Mouse (Mus musculus) spleen, adult 2 months (tissue): ENCODE measurements around the gene Gm42420. TPM values are rescaled to one million over a fixed set of nuclear protein-coding genes. Genes with fewer than 3 reads are reported as not detected.

Experiments
- DNase-seq, 2 experiments: peaks; one replicate each; pipeline versions ENCODE4 v3.0.0 to v3.0.0-alpha.2; 2012 to 2021; ENCODE audit warnings: low spot score in 2 of 2, low read depth in 1 of 2
- H3K27ac ChIP-seq: fragments of 200-500 bp; 2 replicates; pipeline ENCODE4 v1.5.1; 2012; ENCODE audit warnings: low read length, inconsistent platforms; ENCODE audit not compliant: insufficient read depth
- H3K27me3 ChIP-seq: fragments of 200-500 bp; 2 replicates; pipeline ENCODE4 v1.6.1; 2012; ENCODE audit warnings: mild to moderate bottlenecking, moderate library complexity, low read length, inconsistent platforms; ENCODE audit not compliant: control insufficient read depth, insufficient read depth
- H3K36me3 ChIP-seq: fragments of 200-500 bp; 2 replicates; pipeline ENCODE4 v1.6.1; 2012; ENCODE audit warnings: mild to moderate bottlenecking, low read length, inconsistent platforms; ENCODE audit not compliant: control insufficient read depth, insufficient read depth
- H3K4me1 ChIP-seq: fragments of 200-500 bp; 2 replicates; pipeline ENCODE4 v1.6.1; 2011; ENCODE audit warnings: inconsistent platforms; ENCODE audit not compliant: control insufficient read depth, insufficient read depth, insufficient read length
- H3K4me3 ChIP-seq: fragments of 200-500 bp; 2 replicates; pipeline ENCODE4 v1.5.1; 2011; ENCODE audit warnings: mild to moderate bottlenecking, inconsistent platforms; ENCODE audit not compliant: insufficient read depth, insufficient read length; ENCODE audit errors: extremely low read depth
- CTCF ChIP-seq: fragments of 200-500 bp; IDR thresholded peaks from 2 replicates; pipeline ENCODE4 v1.5.1; 2011; ENCODE audit warnings: mild to moderate bottlenecking, inconsistent platforms; ENCODE audit not compliant: insufficient read depth, insufficient read length, insufficient replicate concordance; ENCODE audit errors: extremely low read depth
- POLR2A ChIP-seq: fragments of 200-500 bp; IDR thresholded peaks from 2 replicates; pipeline ENCODE4 v1.6.1; 2011; ENCODE audit warnings: low read depth, low read length, inconsistent platforms
- WGBS: fragments of 180-500 bp; shearing (Covaris S2); methylation state at CpG from one replicate; pipeline ENCODE4 v1.1.7; 2018; 5-methylcytosine and 5-hydroxymethylcytosine counted together
- polyA plus RNA-seq: library from polyadenylated mRNA; depleted of rRNA; stranded (reverse); fragments of >200 nt; gene quantifications from 2 replicates; pipeline ENCODE4 v1.2.3, GENCODE M21; 2012; rRNA removed

Gm42420 gene
- polyA plus RNA-seq = 0.79 TPM in 1 of 2 replicates, not detected in the other

DNA sequence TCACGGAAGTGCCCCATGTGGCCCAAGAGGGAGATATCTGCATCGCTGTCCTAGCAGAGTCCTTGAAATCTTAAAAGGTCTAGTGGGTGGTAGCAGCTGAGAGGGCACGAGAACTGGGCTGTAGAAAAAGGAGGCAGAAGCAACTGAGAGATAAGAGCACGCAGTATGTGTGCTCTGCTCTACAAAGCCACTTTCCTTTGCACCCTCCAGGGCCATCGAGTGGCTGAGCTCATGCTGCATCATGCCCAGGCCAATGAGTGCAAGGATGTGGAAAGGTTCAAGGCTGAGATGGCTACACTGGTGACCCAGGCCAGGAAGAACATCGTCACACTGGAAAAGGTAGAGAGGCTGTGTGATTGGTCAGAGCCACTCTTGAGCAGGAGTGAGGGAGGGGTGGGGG is at the start of gene Gm42420:
Gene Gm42420, plus strand, starts transcription at position 237 of the 400 bp plus-strand sequence.
- TF ChIP-seq POLR2A = no peak
- TF ChIP-seq CTCF = no peak
- H3K27me3 ChIP-seq = no peaks in the 10 kb centered on the region
- H3K36me3 ChIP-seq = peaks cover 18% of the 10 kb centered on the region
- no peak within 1 kb of the TSS for H3K27ac ChIP-seq
- no peak for DNase-seq
- no peaks in the 10 kb centered on the region for H3K4me1 ChIP-seq
- WGBS = 95% methylated on average over 6 of the region's 6 CpGs
- no peak within 1 kb of the TSS for H3K4me3 ChIP-seq

DNA sequence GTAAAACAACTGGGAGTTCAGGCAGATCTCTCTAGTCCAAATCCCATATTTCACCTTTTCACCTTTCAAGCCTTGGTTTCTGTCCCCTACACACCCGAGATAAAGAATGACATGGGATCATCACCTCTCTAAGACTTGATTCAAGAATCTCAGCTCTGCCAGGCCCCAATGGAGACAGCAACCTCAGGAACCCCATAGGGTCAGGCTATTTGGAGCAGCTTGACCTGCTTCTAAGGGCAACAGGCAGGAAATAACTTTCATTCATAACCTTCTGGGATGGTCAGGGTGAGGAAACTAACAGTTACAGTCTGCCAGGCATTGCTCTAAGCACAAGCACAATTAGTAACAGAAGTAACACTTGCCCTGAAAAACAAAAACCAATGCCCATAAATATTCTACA is 48.9 kb upstream of the Gm42420 start:
- Histone ChIP-seq H3K36me3 (no peaks in the 10 kb centered on the region), H3K27ac (no peak overlapping the region), H3K27me3 (no peaks in the 10 kb centered on the region), H3K4me1 (no peaks in the 10 kb centered on the region; the same call in 1 of the 2 replicates), H3K4me3 (no peak overlapping the region)
- no peak for DNase-seq
- TF ChIP-seq CTCF (no peak), POLR2A (no peak)
- WGBS = 76% methylated on average over 1 of the region's 1 CpGs

DNA sequence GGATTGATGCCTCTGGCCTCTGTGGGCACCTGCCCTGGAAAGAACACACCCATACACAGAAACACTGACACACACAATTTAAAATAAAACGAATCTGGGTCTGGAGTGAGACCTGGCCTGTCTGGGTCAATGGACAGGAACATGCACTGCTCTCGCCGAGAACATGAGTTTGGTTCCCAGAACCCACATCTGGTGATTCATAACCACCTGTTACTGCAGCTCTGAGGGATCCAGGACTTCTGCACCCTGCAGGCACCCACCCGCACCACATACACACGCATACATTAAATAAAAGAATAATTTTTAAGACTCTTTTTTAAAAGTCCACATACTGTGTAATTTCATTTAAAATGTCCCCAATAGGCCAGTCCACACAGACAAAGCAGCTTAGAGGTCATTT is 48.3 kb upstream of the Gm42420 start:
- TF ChIP-seq POLR2A = no peak
- no peak for TF ChIP-seq CTCF
- H3K4me3 ChIP-seq = no peak overlapping the region
- no peaks in the 10 kb centered on the region for H3K36me3 ChIP-seq
- H3K27ac ChIP-seq = no peak overlapping the region
- no peak for DNase-seq
- no peaks in the 10 kb centered on the region for H3K27me3 ChIP-seq
- H3K4me1 ChIP-seq = no peaks in the 10 kb centered on the region; the same call in 1 of the 2 replicates
- 91% methylated on average over 5 of the region's 5 CpGs for WGBS

DNA sequence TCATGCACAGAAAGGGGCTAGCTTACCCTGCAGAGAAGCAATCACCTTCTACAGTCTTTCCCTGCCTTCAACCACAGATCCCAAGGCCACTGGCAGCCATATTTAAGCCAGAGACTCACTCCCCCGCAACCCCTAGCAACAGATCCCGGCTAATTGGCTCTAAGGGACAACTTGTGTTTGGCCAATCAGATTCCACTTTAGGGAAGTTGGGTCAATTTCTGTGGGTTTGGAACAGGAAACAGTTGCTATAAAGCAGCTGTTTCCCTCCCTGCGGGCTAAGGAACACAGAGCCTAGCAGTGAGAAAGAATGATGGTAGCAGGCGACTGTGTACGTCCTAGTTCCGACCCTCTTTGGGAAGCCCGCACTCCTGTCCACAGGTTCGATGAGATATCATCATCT is 47.3 kb upstream of the Gm42420 start:
- H3K4me3 ChIP-seq = no peak overlapping the region
- DNase-seq = no peak
- H3K36me3 ChIP-seq = no peaks in the 10 kb centered on the region
- H3K4me1 ChIP-seq = no peaks in the 10 kb centered on the region; the same call in 1 of the 2 replicates
- no peak overlapping the region for H3K27ac ChIP-seq
- TF ChIP-seq CTCF (no peak), POLR2A (no peak)
- H3K27me3 ChIP-seq = no peaks in the 10 kb centered on the region
- 18% methylated on average over 8 of the region's 8 CpGs for whole genome bisulfite sequencing

DNA sequence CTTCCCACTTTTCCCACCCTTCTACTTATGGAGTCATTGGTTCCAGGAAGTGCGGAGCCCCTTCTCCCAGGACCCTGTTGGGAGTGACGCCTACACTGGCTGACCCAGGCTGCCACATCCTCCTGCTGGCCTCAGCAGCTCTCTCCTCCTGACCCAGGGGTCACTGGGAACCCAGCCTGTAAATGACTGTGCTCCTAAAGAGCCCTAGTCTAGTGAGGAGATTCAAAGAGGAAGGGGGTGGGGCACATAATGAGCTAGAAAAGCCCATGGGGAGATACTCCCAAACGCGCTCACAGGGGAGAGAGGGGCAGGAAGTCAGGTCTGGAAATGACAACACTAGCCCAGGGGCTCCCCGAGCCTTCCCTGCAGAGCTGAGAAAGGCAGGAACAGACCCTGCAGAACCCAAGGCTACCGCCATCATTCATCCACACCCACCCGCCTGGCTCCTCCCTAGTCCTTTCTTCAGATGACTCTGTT is 45.8 kb upstream of the Gm42420 start:
- no peak overlapping the region for H3K4me3 ChIP-seq
- H3K27ac ChIP-seq = no peak overlapping the region
- no peaks in the 10 kb centered on the region for H3K27me3 ChIP-seq
- no peaks in the 10 kb centered on the region for H3K36me3 ChIP-seq
- TF ChIP-seq POLR2A = no peak
- no peak for TF ChIP-seq CTCF
- WGBS = 23% methylated on average over 7 of the region's 7 CpGs
- H3K4me1 ChIP-seq = no peaks in the 10 kb centered on the region; the same call in 1 of the 2 replicates
- DNase-seq = peak in 1 of 2 experiments; percentile 12

DNA sequence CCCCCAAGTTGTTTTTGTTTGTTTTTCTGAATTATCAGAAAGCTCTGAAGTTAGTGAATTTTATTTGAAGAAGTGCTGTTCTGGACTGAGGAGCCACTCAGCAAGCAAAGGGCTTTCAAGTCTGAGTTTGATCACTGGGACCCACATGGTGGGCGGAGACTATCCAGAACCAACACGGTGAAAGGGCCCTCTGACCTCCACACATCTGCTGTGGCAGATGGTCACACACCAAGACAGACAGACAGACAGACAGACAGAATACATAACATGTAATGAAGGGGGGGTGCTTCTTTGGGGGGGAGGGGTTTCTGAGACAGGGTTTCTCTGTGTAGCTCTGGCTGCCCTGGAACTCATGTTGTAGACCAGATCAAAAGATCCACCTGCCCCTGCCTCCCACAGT is 45.0 kb upstream of the Gm42420 start:
- no peak for DNase-seq
- TF ChIP-seq CTCF (no peak), POLR2A (no peak)
- no peak overlapping the region for H3K27ac ChIP-seq
- no peaks in the 10 kb centered on the region for H3K36me3 ChIP-seq
- no peak overlapping the region for H3K4me3 ChIP-seq
- H3K27me3 ChIP-seq = no peaks in the 10 kb centered on the region
- WGBS = 55% methylated on average over 2 of the region's 2 CpGs
- H3K4me1 ChIP-seq = no peaks in the 10 kb centered on the region

DNA sequence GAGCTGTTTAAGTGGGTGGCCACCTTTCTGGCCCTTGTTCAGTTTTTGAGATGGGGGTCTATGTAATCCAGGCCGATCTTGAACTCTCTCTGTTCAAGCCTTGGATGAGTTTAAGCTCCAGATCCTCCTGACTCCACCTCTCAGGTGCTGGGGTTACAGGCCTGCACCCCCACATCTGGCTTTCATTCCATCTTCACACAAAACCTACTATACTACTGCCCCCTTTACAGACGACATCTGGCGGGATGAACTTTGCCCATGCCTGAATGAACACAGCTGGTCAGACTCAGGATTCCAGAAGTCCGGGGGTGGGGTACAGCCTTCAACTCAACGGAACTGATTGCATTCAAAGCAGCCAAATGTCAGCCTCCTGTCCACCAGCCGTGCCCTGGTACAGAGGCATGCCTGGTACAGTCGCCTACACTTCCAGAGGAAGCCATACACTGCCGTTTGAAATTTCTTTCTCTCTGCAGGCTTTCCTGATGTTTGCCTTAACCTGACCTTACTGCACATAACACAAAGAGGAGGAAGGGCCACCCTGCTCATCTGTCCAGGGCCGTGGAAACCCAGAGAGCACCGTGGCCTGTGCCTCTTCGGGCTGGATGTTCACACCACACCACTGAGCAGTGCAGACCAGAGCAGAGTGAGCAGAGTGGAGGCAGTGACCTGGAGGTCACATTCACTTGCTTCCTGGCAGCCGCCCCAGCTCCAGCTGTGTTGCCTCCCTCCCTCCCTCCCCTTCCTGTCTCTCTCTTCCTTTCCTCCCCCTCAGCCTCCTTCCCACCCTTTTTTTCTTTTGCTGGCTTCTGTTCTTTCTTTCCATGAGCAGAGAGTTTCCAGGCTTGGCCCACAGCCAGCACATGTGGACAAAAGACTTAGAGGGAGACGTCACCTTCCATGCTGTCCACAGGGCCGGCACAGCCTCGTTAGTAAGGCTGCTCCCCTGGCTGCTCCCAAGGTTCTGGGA is 42.6 kb upstream of the Gm42420 start:
- TF ChIP-seq POLR2A = no peak
- no peak for TF ChIP-seq CTCF
- Histone ChIP-seq H3K27ac (no peak overlapping the region), H3K4me1 (no peaks in the 10 kb centered on the region), H3K36me3 (no peaks in the 10 kb centered on the region), H3K4me3 (no peak overlapping the region), H3K27me3 (no peaks in the 10 kb centered on the region)
- no peak for DNase-seq
- 48% methylated on average over 15 of the region's 15 CpGs for WGBS
